Mouse (Mus musculus) heart, adult 18-20 months (tissue): Measurements from ENCODE around the gene Garem2. TPM values are rescaled to one million over a fixed set of nuclear protein-coding genes. Genes with fewer than 3 reads are reported as not detected.
A peak's percentile ranks its signal among the peaks of the same experiment; 100 is the strongest.
"Not testable (repeated sequence)": the region's sequence is repeated elsewhere in the genome, so short reads cannot be mapped to it uniquely, and the experiment has no call there.

ENCODE experiments used
- DNase-seq, 2 experiments: peaks; one replicate each; pipeline ENCODE4 v3.0.0; 2021 to 2022; ENCODE audit warnings: mixed read lengths in 1 of 2
- long read RNA-seq, 2 experiments: library from polyadenylated mRNA; stranded (forward); transcript quantifications; one replicate each; pipeline ENCODE4 v2.0.0; 2021
- total RNA-seq, 2 experiments: library from RNA; stranded (reverse); gene quantifications; 2 replicates each; pipeline ENCODE4 v1.2.3; 2021

Gene Garem2
- under 1 TPM in 1 of 2 experiments, not detected in 1; 0.10 TPM for total RNA-seq
- long read RNA-seq, experiment 1 = 0 reads
- long read RNA-seq, experiment 2 = 0 reads

- peak in 1 of 2 experiments; percentile 38 for DNase-seq
Measured at GRCm38 (mm10) chr5:30104841-30105667, at the start of gene Garem2. Garem2 (plus strand) TSS chr5:30105161.

- no peak for DNase-seq
Measured at GRCm38 (mm10) chr5:30058216-30058731, 46.7 kb upstream of the Garem2 start.

- DNase-seq = not testable (repeated sequence)
Measured at GRCm38 (mm10) chr5:30059607-30060006, 45.4 kb upstream of the Garem2 start.

GRCm38 (mm10) chr5:30067726-30068125 lies 37.2 kb upstream of the Garem2 start:
- no peak for DNase-seq

- no peak for DNase-seq
Measured at GRCm38 (mm10) chr5:30071677-30072076, 33.3 kb upstream of the Garem2 start.

- DNase-seq = no peak
Measured at GRCm38 (mm10) chr5:30072377-30072776, 32.6 kb upstream of the Garem2 start.

GRCm38 (mm10) chr5:30072825-30073821 lies 31.8 kb upstream of the Garem2 start, which contains the start of gene Tyms:
Tyms (minus strand) TSS chr5:30073617.
- DNase-seq = peak; percentile 81 to 84

- no peak for DNase-seq
Measured at GRCm38 (mm10) chr5:30092701-30093100, 12.3 kb upstream of the Garem2 start.

GRCm38 (mm10) chr5:30094399-30094798 lies 10.6 kb upstream of the Garem2 start:
- DNase-seq = no peak

- no peak for DNase-seq
Measured at GRCm38 (mm10) chr5:30095731-30096130, 9.2 kb upstream of the Garem2 start.

- DNase-seq = no peak
Measured at GRCm38 (mm10) chr5:30098260-30098659, 6.7 kb upstream of the Garem2 start.

GRCm38 (mm10) chr5:30103340-30103739 lies 1.6 kb upstream of the Garem2 start:
- no peak for DNase-seq

- DNase-seq = peak in 1 of 2 experiments; percentile 66
Measured at GRCm38 (mm10) chr5:30104339-30104738, 622 bp upstream of the Garem2 start.

- no peak for DNase-seq
Measured at GRCm38 (mm10) chr5:30105668-30106300, 823 bp downstream of the Garem2 start, which contains the start of gene 3110082J24Rik. 3110082J24Rik (minus strand) TSS chr5:30106086.

GRCm38 (mm10) chr5:30106756-30107155 lies 1.8 kb downstream of the Garem2 start:
- no peak for DNase-seq

GRCm38 (mm10) chr5:30107186-30107585 lies 2.2 kb downstream of the Garem2 start:
- DNase-seq = no peak

- no peak for DNase-seq
Measured at GRCm38 (mm10) chr5:30107611-30108041, 2.7 kb downstream of the Garem2 start.

- no peak for DNase-seq
Measured at GRCm38 (mm10) chr5:30108233-30108632, 3.3 kb downstream of the Garem2 start.

GRCm38 (mm10) chr5:30109899-30110298 lies 4.9 kb downstream of the Garem2 start:
- DNase-seq = no peak

- no peak for DNase-seq
Measured at GRCm38 (mm10) chr5:30110371-30111060, 5.6 kb downstream of the Garem2 start.

- DNase-seq = peak; percentile 45
Measured at GRCm38 (mm10) chr5:30111126-30111525, 6.2 kb downstream of the Garem2 start.
